Mouse (Mus musculus) heart, postnatal 0 days (tissue): ENCODE results near the gene Hoxc9. TPM values are rescaled to one million over a fixed set of nuclear protein-coding genes. Genes with fewer than 3 reads are reported as not detected.

Source experiments
- ATAC-seq: fragments of 200-750 bp; cut with Nextera tagmentation; 2 replicates; pipeline ENCODE4 v1.8.0; 2017; ENCODE audit warnings: low read depth, moderate number of reproducible peaks, moderate library complexity; ENCODE audit not compliant: insufficient read depth
- DNase-seq: peaks from one replicate; pipeline ENCODE4 v3.0.0-alpha.2; 2016; ENCODE audit warnings: low spot score
- H3K27ac ChIP-seq: fragments of 300-500 bp; sonication (generic); 2 replicates; pipeline ENCODE4 v1.5.1; 2014; ENCODE audit warnings: low read depth, mild to moderate bottlenecking
- H3K27me3 ChIP-seq: fragments of 300-500 bp; sonication (generic); 2 replicates; pipeline ENCODE4 v1.6.1; 2014; ENCODE audit warnings: low read length, mixed read lengths; ENCODE audit not compliant: control insufficient read depth, insufficient read depth
- H3K36me3 ChIP-seq: fragments of 300-500 bp; sonication (generic); replicated peaks from 2 replicates; pipeline ENCODE4 v1.6.1; 2014; ENCODE audit warnings: low read length, mixed read lengths; ENCODE audit not compliant: control insufficient read depth, insufficient read depth
- H3K4me1 ChIP-seq: fragments of 300-500 bp; sonication (generic); 2 replicates; pipeline ENCODE4 v1.6.1; 2014; ENCODE audit warnings: antibody characterized with exemption; ENCODE audit not compliant: control insufficient read depth, insufficient read depth
- H3K4me2 ChIP-seq: fragments of 300-500 bp; sonication (generic); 2 replicates; pipeline ENCODE4 v1.6.1; 2014; ENCODE audit warnings: low read depth, mild to moderate bottlenecking, low read length, moderate library complexity
- H3K4me3 ChIP-seq: fragments of 300-500 bp; sonication (generic); 2 replicates; pipeline ENCODE4 v1.5.1; 2014; ENCODE audit warnings: low read depth, low read length
- H3K9ac ChIP-seq: fragments of 300-500 bp; sonication (generic); replicated peaks from 2 replicates; pipeline ENCODE4 v1.6.1; 2014; ENCODE audit warnings: low read depth, low read length, mixed read lengths
- H3K9me3 ChIP-seq: fragments of 300-500 bp; sonication (generic); replicated peaks from 2 replicates; pipeline ENCODE4 v1.6.1; 2016; ENCODE audit warnings: low read length; ENCODE audit not compliant: control insufficient read depth
- CTCF ChIP-seq: IDR thresholded peaks from 2 replicates; pipeline ENCODE4 v1.5.1; 2016; ENCODE audit warnings: antibody characterized with exemption, control low read depth, low read depth
- EP300 ChIP-seq: IDR thresholded peaks from 2 replicates; pipeline ENCODE4 v1.6.1; 2016; ENCODE audit warnings: antibody characterized with exemption, low read depth
- WGBS: fragments of 180-500 bp; shearing (Covaris S2); extraction: QIAGEN DNeasy Blood & Tissue Kit; methylation state at CpG from one replicate; pipeline ENCODE4 v1.1.7; 2014; 5-methylcytosine and 5-hydroxymethylcytosine counted together
- polyA plus RNA-seq: library from polyadenylated mRNA; unstranded; fragments of >200 nt; fragmentation: Nextera tagmentation; extraction: Ambion mirVana; gene quantifications from 2 replicates; pipeline ENCODE4 v1.2.1, GENCODE M21; 2015
- total RNA-seq: library from RNA; depleted of rRNA; stranded (reverse); fragments of >200 nt; gene quantifications from 2 replicates; pipeline ENCODE4 v1.2.3, GENCODE M21; 2014; ENCODE audit warnings: low replicate concordance

The Hoxc9 gene
- total and polyA plus RNA-seq, 2 experiments from 2014 or later = not detected

DNA sequence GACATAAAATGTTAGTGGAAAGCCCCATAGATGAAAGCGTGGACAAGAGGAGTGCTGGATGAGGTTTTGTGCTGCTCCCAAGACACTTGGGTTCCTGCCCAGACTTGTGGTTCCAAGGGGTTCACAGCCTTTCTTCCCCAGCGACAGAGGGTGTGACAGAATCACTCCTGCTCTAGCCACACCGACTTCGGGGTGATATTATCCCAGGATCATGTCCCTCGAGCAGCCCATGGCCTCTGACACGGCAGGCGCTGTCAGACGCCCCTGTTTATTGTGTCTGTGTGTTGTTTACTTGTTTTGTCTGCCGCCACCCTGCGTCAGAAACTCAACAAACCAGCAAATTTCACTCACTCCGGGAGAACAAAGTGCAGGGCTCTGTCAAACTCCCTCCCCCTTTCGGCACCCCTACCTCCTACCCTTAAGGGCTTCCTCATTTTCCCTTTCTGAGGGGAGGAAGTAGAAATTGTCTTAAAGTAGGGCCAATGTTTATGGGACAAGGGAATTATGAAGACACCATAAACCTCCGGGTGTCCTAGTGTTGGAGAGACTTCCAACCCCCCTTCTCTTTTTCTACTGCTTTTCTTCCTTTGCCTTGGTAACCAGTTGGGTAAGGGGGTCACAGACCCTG lies 26.7 kb downstream of the Hoxc9 start:
- TF ChIP-seq EP300 (no peak), CTCF (no peak)
- Histone ChIP-seq H3K4me1 (peaks cover 25% of the 10 kb centered on the region), H3K27ac (no peak overlapping the region), H3K4me3 (no peak overlapping the region), H3K9me3 (no peaks in the 10 kb centered on the region), H3K4me2 (no peak overlapping the region), H3K27me3 (peaks cover 98% of the 10 kb centered on the region), H3K9ac (no peak overlapping the region), H3K36me3 (no peaks in the 10 kb centered on the region)
- ATAC-seq (no peak), DNase-seq (no peak)
- 39% methylated on average over 13 of the region's 13 CpGs for WGBS

GRCm38 (mm10) chr15:103005308-103005707 lies 29.1 kb downstream of the Hoxc9 start:
- Histone ChIP-seq H3K4me1 (peaks cover 16% of the 10 kb centered on the region), H3K9ac (no peak overlapping the region), H3K9me3 (no peaks in the 10 kb centered on the region), H3K27me3 (peaks cover 98% of the 10 kb centered on the region), H3K27ac (no peak overlapping the region), H3K4me3 (no peak overlapping the region), H3K4me2 (no peak overlapping the region), H3K36me3 (no peaks in the 10 kb centered on the region)
- WGBS = 3% methylated on average over 17 of the region's 17 CpGs
- TF ChIP-seq CTCF (no peak), EP300 (no peak)
- DNase-seq (no peak), ATAC-seq (no peak)

GRCm38 (mm10) chr15:103005797-103006196 lies 29.6 kb downstream of the Hoxc9 start:
- H3K27me3 ChIP-seq = peaks cover 98% of the 10 kb centered on the region
- WGBS = 12% methylated on average over 5 of the region's 5 CpGs
- H3K36me3 ChIP-seq = no peaks in the 10 kb centered on the region
- no peaks in the 10 kb centered on the region for H3K9me3 ChIP-seq
- no peak overlapping the region for H3K4me3 ChIP-seq
- ATAC-seq (no peak), DNase-seq (no peak)
- no peak overlapping the region for H3K9ac ChIP-seq
- no peak overlapping the region for H3K27ac ChIP-seq
- H3K4me2 ChIP-seq = no peak overlapping the region
- no peak for TF ChIP-seq EP300
- no peak for TF ChIP-seq CTCF
- H3K4me1 ChIP-seq = peaks cover 11% of the 10 kb centered on the region

- ATAC-seq = no peak
- no peak for TF ChIP-seq CTCF
- no peak for TF ChIP-seq EP300
- no peak for DNase-seq
- Histone ChIP-seq H3K36me3 (no peaks in the 10 kb centered on the region), H3K9me3 (no peaks in the 10 kb centered on the region), H3K4me1 (peaks cover 5% of the 10 kb centered on the region), H3K4me3 (no peak overlapping the region), H3K27me3 (peaks cover 99% of the 10 kb centered on the region), H3K27ac (no peak overlapping the region), H3K4me2 (no peak overlapping the region), H3K9ac (no peak overlapping the region)
- WGBS = 6% methylated on average over 1 of the region's 1 CpGs
Measured at GRCm38 (mm10) chr15:103006326-103006725, 30.1 kb downstream of the Hoxc9 start.

GRCm38 (mm10) chr15:103009265-103010111 lies 33.2 kb downstream of the Hoxc9 start:
- no peaks in the 10 kb centered on the region for H3K4me1 ChIP-seq
- H3K36me3 ChIP-seq = no peaks in the 10 kb centered on the region
- no peak overlapping the region for H3K9ac ChIP-seq
- TF ChIP-seq CTCF (no peak), EP300 (no peak)
- no peak overlapping the region for H3K27ac ChIP-seq
- ATAC-seq (no peak), DNase-seq (no peak)
- H3K4me3 ChIP-seq = no peak overlapping the region
- no peak overlapping the region for H3K4me2 ChIP-seq
- H3K9me3 ChIP-seq = no peaks in the 10 kb centered on the region
- 2% methylated on average over 27 of the region's 27 CpGs for WGBS
- peaks cover 99% of the 10 kb centered on the region for H3K27me3 ChIP-seq
